Mouse (Mus musculus): ENCODE data around the gene Gmfg.

Gene Gmfg

DNA sequence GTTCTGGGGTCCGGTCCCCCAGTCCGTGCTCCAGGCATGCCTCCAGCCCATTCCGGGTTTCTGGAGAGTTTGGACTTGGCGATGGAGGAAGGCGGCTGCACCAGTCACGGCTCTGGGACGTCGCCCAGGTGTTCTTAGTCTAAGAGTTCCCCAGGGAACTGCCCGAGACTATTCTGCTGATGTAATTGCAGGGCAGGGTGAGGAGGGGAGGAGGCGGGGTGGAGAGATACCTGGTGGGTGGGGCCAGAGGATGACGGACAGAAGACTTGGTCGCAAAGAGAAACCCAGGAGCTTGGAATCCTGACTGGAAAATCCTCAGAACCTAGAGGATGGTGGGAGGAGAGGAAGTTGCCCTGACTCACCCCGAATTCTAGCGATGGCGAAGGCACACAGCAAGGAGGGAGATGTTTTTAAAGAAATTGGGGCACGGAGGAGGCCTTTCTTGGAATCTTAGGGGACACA is 50.8 kb downstream of the Gmfg start:
- no peak for DNase-seq

GRCm38 (mm10) chr7:28490410-28490809 is 53.2 kb downstream of the Gmfg start:
- peak; percentile 46 to 58 for DNase-seq

GRCm38 (mm10) chr7:28490903-28491302 is 53.7 kb downstream of the Gmfg start:
- peak in 1 of 2 experiments; percentile 21 for DNase-seq

DNA sequence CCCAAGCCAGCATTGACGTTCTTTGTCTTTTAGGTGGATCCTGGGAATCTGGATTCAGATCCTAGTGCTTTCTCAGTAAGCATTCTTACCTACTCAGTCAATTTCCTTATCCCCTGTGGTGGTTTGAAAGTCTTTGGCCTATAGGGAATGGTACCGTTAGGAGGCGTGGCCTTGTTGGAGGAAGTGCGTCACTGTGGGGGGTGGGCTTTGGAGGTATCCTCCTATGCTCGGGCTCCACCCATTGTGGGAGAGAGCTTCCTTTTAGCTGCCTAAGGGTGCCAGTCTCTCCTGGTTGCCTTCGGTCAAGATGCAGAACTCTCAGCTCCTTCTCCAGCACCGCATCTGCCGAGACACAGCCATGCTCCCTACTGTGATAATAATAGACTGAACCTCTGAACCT is 55.1 kb downstream of the Gmfg start:
- DNase-seq, result no peak

DNA sequence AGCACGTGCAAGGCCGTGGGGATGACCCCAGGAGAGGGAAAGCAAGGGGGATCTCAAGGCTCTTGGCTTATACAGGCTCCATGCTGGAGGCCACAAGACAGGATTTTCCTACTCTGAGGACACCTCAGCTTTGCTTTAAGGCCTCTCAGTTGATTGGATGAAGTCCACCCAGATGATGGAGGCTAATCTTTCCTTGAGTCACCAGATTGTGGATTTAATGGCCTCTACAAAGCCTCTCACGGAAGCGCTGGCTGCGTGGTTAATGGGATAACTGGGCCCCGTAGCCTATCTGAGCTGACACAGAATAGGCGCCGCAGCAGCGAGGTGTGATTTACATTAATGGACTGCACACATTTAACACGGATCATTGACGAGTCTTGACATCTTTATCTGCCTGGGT is 58.2 kb downstream of the Gmfg start:
- DNase-seq, result no peak
